Mouse (Mus musculus) heart, embryonic 12.5 days (tissue): ENCODE measurements around the gene Aldh1a2. TPM values are rescaled to one million over a fixed set of nuclear protein-coding genes. Genes with fewer than 3 reads are reported as not detected.

Experiments used
- ATAC-seq: fragments of 200-750 bp; cut with Nextera tagmentation; 2 replicates; pipeline ENCODE4 v1.8.0; 2017; ENCODE audit warnings: moderate TSS enrichment, moderate library complexity; ENCODE audit not compliant: insufficient number of reproducible peaks, low FRiP score
- H3K27ac ChIP-seq: fragments of 300-500 bp; sonication (generic); 2 replicates; pipeline ENCODE4 v1.5.1; 2016; ENCODE audit warnings: mild to moderate bottlenecking, moderate library complexity; ENCODE audit not compliant: poor library complexity, severe bottlenecking
- H3K27me3 ChIP-seq: fragments of 300-500 bp; sonication (generic); replicated peaks from 2 replicates; pipeline ENCODE4 v1.6.1; 2016; ENCODE audit warnings: mild to moderate bottlenecking, moderate library complexity
- H3K36me3 ChIP-seq: fragments of 300-500 bp; sonication (generic); 2 replicates; pipeline ENCODE4 v1.6.1; 2016; ENCODE audit warnings: mild to moderate bottlenecking, moderate library complexity
- H3K4me1 ChIP-seq: fragments of 300-500 bp; sonication (generic); replicated peaks from 2 replicates; pipeline ENCODE4 v1.6.1; 2016; ENCODE audit warnings: mild to moderate bottlenecking
- H3K4me2 ChIP-seq: fragments of 300-500 bp; sonication (generic); 2 replicates; pipeline ENCODE4 v1.6.1; 2016; ENCODE audit warnings: mild to moderate bottlenecking, moderate library complexity
- H3K4me3 ChIP-seq: fragments of 300-500 bp; sonication (generic); 2 replicates; pipeline ENCODE4 v1.5.1; 2016; ENCODE audit warnings: mild to moderate bottlenecking
- H3K9ac ChIP-seq: fragments of 300-500 bp; sonication (generic); 2 replicates; pipeline ENCODE4 v1.6.1; 2016; ENCODE audit warnings: mild to moderate bottlenecking, moderate library complexity
- H3K9me3 ChIP-seq: fragments of 300-500 bp; sonication (generic); replicated peaks from 2 replicates; pipeline ENCODE4 v1.6.1; 2016; ENCODE audit warnings: mild to moderate bottlenecking, moderate library complexity
- WGBS: fragments of 180-500 bp; shearing (Covaris S2); methylation state at CpG from one replicate; pipeline ENCODE4 v1.1.7; 2016; 5-methylcytosine and 5-hydroxymethylcytosine counted together
- polyA plus RNA-seq: library from polyadenylated mRNA; unstranded; fragments of >200 nt; fragmentation: Nextera tagmentation; extraction: Ambion mirVana; gene quantifications from 2 replicates; pipeline ENCODE4 v1.2.1, GENCODE M21; 2016

Aldh1a2 gene
- polyA plus RNA-seq: 34.9 and 35.6 TPM in 2 replicates

DNA sequence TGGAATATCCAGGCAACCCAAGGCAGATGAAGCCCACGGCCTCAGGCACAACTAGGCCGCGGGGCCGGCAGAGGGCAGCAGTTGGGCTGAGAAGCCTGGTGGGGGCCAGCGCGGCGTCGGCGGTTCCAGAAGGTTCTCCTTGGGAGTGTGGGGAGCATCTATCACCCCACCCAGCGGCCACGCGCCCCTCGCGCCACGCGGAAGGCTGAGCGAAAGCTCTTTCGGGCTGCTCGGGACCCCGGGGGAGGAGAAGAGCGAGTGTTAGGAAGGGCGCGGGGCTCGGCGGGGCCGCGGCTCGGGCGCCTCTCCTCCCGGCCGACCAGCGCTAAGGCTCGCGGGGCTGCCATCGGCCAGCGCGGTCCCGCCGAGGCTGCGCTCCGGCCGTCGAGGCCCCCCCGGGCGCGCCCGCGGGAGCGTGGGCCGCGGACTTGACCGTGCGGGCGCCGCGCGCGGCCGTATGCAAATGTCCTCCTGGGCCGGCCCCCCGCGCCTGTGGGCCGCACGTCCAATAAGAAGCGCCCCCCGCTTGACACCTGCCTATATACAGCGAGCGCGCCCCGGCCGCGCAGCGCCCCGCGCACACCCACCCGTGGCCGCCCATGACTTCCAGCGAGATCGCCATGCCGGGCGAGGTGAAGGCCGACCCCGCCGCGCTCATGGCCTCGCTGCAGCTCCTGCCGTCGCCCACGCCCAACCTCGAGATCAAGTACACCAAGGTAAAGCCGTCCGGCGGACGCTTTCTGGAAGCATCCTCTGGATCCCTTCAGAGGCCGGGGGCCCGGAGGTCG is at the start of gene Aldh1a2:
TSS of gene Aldh1a2 (plus strand) at position 542 of the 788 bp plus-strand sequence.
- Histone ChIP-seq H3K4me3 (peak within 1 kb of the TSS; percentile 59), H3K27ac (no peak within 1 kb of the TSS), H3K4me1 (peaks cover 14% of the 10 kb centered on the region), H3K4me2 (peak within 1 kb of the TSS; percentile 88), H3K9me3 (no peaks in the 10 kb centered on the region), H3K9ac (peak within 1 kb of the TSS; percentile 65), H3K36me3 (no peaks in the 10 kb centered on the region), H3K27me3 (peaks cover 49% of the 10 kb centered on the region)
- 3% methylated on average over 87 of the region's 97 CpGs for WGBS
- ATAC-seq: peak; percentile 74

DNA sequence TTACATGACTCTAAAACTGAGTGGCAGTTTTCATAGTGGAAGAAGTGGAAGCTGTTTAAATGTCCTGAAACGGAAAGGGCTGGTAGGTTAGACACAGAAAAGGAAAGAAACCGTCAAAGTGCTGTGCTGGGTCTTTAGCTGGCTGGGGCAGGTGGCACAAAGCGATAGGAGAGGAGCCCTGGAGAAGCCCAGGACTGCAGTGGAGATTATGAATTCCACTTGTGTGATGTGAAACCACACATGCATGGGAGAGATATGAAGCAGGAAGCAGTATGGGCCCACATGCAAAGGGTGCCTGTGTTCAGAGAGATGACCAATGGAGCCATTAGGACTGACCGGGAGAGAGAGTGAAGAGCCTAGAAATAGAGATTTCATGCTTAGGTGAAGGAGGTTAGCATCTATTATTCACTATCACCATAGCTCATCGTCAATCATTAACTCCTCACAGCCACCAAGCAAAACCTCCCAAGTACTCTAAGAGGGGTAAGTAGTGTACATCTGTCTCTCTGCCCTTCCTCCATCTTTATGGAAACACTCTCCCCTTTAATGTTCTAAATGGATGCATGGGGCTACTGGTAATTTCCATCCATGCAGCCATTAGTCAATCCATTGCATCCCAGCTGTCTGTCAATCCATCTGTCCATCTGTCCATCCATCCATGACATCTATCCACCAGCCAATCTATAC is 49.4 kb upstream of the Aldh1a2 start:
- Histone ChIP-seq H3K4me2 (no peak overlapping the region), H3K27me3 (no peaks in the 10 kb centered on the region), H3K36me3 (no peaks in the 10 kb centered on the region), H3K4me1 (peaks cover 7% of the 10 kb centered on the region), H3K9ac (no peak overlapping the region), H3K9me3 (no peaks in the 10 kb centered on the region), H3K4me3 (no peak overlapping the region), H3K27ac (no peak overlapping the region)
- peak; percentile 63; the same call in 1 of the 2 replicates for ATAC-seq
- WGBS: 69% methylated on average over 5 of the region's 5 CpGs

DNA sequence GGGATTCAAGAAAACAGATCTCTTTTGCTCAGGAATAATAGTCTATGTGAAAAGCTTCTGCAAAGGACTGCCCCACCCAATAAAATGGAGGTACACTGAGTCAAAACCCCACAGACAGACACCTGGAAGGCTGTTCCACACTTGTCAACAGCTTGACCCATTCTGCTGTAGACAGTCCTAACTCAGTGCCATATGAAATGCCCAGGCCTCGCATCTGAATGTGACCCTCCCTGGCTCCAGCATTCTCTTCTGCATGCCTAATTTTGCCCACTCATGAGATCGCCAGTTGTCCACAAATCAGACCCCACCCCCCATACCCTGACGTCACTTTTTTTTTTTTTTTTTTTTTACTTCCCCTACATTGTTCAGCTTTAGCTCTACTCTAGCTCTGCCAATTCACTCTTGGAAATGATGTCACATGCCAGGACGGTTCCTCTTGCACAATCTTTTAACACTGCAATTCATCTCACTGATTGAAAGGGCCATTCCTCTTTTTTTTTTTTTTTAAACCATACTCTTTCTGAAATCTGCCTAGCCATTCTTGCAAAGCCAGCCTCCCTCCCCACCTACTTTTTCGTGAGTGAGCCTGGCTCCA is 48.6 kb upstream of the Aldh1a2 start:
- Histone ChIP-seq H3K4me1 (peaks cover 7% of the 10 kb centered on the region), H3K9me3 (no peaks in the 10 kb centered on the region), H3K4me3 (no peak overlapping the region), H3K9ac (no peak overlapping the region), H3K27me3 (no peaks in the 10 kb centered on the region), H3K36me3 (no peaks in the 10 kb centered on the region), H3K4me2 (no peak overlapping the region), H3K27ac (no peak overlapping the region)
- no peak; the same call in 1 of the 2 replicates for ATAC-seq
- WGBS: 58% methylated on average over 5 of the region's 5 CpGs

DNA sequence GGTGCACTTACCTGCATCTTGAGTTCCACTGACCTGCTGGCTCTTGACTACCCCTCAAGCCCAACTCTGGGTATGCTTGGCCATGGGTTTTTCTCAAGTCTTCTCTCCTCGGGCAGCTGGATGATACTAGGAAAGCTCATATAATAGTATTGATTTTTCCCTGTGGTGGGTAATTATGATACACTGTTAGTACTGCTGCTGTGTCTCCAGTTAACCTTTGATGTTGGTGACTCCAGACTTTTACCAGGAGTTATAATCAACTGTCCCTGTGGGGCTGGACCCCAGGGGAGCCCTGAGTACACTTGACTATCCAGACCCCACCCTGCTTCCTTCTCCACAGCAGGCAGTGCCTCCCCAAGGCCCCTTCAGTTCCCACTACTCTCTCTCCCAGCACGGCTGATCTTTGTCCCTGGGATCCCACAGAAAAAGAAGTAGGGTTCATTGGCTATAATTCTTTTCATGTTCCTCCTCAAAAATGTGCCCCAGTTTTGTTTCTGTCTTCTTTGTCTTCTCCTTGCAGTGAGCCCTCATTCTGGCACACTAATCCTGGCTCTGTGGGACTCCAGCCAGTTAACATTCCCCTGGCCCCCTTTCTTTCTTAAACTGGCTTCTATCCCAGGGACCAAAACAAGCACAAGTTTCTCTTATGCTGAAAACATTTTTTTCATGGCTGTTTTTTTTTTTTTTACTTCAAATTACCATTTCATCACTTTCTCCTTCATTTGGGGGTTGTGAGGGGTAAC is 47.9 kb upstream of the Aldh1a2 start:
- no peak overlapping the region for H3K9ac ChIP-seq
- no peaks in the 10 kb centered on the region for H3K9me3 ChIP-seq
- no peak overlapping the region for H3K27ac ChIP-seq
- H3K4me3 ChIP-seq: no peak overlapping the region
- ATAC-seq: no peak
- H3K27me3 ChIP-seq: no peaks in the 10 kb centered on the region
- no peaks in the 10 kb centered on the region for H3K36me3 ChIP-seq
- 35% methylated on average over 2 of the region's 2 CpGs for WGBS
- no peak overlapping the region for H3K4me2 ChIP-seq
- H3K4me1 ChIP-seq: peaks cover 7% of the 10 kb centered on the region

DNA sequence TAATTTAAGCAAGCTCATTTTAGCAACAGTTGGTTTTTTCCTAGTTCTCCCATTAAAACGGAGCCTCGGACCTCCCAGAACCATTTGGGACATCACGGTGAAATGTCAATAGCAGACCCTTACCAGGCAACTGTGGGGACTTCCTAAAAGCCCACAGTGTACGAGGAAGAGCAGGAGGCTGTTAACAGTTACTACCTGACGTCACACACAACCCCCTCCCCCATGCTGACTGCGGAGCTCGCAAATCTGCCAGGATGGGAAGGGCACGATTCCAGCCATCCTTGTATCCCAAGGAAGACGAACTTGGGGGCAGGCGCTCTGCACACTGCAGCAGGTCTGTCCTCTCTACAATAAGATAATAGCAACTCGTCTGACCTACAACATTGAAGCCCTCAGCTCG is 47.1 kb upstream of the Aldh1a2 start, which contains the start of gene Aqp9:
TSS of gene Aqp9 (minus strand) at position 172 of the 400 bp plus-strand sequence.
- H3K9me3 ChIP-seq: no peaks in the 10 kb centered on the region
- H3K27ac ChIP-seq: no peak within 1 kb of the TSS
- H3K4me2 ChIP-seq: peak within 1 kb of the TSS; percentile 51
- no peaks in the 10 kb centered on the region for H3K36me3 ChIP-seq
- H3K9ac ChIP-seq: peak within 1 kb of the TSS; percentile 48; the same call in 1 of the 2 replicates
- no peak for ATAC-seq
- H3K4me3 ChIP-seq: no peak within 1 kb of the TSS
- H3K27me3 ChIP-seq: no peaks in the 10 kb centered on the region
- peaks cover 7% of the 10 kb centered on the region for H3K4me1 ChIP-seq
- WGBS: 38% methylated on average over 12 of the region's 12 CpGs

DNA sequence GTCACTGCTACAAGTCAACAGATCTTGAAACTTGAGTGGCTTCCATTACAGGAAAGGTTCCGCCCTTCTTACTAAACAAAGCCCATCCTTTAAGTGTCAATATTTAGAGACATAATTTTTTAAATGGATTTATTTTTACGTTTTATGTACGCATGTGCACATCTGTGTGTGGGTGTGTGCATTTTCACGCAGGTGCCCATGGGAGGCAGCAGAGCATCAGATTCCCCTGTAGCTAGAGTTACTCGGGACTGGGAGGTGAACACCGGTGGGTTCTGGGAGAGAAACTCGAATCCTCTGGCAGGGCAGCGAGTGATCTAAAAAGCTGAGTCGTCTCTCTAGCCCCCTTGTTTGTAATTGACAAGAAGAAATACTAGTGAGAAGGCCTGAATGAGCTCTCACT is 42.1 kb upstream of the Aldh1a2 start:
- WGBS: 66% methylated on average over 9 of the region's 9 CpGs
- H3K9ac ChIP-seq: no peak overlapping the region
- no peaks in the 10 kb centered on the region for H3K9me3 ChIP-seq
- ATAC-seq: no peak
- no peak overlapping the region for H3K27ac ChIP-seq
- H3K27me3 ChIP-seq: no peaks in the 10 kb centered on the region
- peaks cover 5% of the 10 kb centered on the region for H3K4me1 ChIP-seq
- no peak overlapping the region for H3K4me3 ChIP-seq
- H3K36me3 ChIP-seq: no peaks in the 10 kb centered on the region
- no peak overlapping the region for H3K4me2 ChIP-seq

DNA sequence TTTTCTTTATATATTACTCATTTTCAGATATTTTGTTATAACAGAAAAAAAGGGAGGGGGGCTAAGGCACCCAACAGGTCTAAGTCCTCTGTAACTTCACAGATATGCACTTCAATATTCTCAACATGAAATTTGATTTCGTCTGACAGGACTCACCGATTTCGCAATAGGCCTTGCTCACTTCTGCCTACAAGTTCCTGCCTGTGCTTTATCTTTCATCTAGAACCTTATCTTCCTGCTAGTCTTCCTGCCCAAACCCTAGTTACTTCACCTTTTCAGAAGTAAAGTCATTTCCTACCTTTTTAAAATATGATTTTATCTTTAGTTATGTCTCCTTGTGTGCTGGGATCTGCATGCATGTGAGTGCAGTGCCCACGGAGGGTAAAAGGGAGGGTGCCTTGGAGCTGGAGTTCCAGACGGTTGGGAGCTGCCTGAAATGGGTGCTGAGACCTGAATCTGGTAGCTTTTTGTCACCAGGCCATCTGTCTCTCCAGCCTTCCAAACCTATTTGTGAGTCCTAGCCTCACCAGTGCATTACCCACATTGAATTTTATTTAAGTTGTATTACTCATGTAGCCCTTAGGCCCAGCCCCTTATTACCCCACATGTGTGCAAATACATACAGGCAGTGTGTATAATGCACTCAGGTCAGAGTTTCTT is 41.1 kb upstream of the Aldh1a2 start:
- H3K27ac ChIP-seq: no peak overlapping the region
- no peaks in the 10 kb centered on the region for H3K36me3 ChIP-seq
- H3K9me3 ChIP-seq: no peaks in the 10 kb centered on the region
- H3K4me1 ChIP-seq: no peaks in the 10 kb centered on the region
- H3K4me2 ChIP-seq: no peak overlapping the region
- H3K4me3 ChIP-seq: no peak overlapping the region
- no peak for ATAC-seq
- 69% methylated on average over 5 of the region's 5 CpGs for WGBS
- no peak overlapping the region for H3K9ac ChIP-seq
- no peaks in the 10 kb centered on the region for H3K27me3 ChIP-seq

DNA sequence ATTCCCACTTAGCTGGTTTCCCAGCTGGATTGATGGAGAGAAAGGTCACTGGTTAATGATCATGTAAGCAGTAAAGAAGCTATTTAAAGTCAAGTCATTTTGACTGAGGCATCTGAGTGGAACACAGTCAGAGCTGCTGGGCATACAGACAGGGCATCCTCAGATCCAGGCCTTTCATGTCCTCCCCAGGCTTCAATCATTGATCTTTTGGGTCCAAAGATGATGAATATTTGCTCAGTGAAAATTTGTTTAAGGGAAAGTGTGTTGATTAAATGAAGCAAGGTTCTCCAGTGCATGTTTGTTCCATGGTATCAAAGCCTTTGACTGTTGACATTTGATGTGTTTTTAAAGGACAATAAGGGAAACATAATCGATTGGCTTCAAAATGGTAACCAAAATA is 39.9 kb upstream of the Aldh1a2 start:
- H3K4me2 ChIP-seq: no peak overlapping the region
- H3K36me3 ChIP-seq: no peaks in the 10 kb centered on the region
- H3K27ac ChIP-seq: no peak overlapping the region
- no peak overlapping the region for H3K4me3 ChIP-seq
- ATAC-seq: no peak
- H3K4me1 ChIP-seq: no peaks in the 10 kb centered on the region
- H3K9ac ChIP-seq: no peak overlapping the region
- no peaks in the 10 kb centered on the region for H3K9me3 ChIP-seq
- H3K27me3 ChIP-seq: no peaks in the 10 kb centered on the region
- 75% methylated on average over 1 of the region's 1 CpGs for WGBS

DNA sequence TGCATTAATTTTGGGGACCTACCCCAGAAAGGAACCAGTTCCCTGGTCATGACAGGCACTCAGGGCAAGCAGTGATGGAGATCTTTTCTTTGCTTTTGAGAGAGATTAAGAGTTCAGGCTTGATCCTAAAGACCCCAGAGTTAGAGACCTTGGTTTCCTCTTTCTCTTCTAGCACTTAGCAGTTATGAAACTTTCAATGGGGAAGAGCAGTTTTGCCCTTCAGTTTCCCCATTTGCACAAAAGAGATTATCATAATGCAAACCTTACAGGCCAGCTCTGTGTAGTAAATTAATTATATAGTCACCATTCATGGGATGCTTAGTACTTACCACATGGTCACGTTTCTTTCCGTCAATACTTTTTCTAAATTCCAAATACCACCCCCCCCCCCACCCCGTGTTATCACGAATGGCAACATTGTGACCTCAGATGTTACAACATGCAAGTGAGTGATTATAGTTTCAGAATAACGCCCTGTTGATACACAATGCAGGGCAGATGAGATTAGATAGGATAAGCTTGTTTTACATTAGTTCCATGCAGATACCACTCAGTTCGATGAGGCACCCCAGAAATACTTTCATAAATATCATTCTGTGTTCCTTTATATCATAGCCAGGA is 36.2 kb upstream of the Aldh1a2 start:
- no peak overlapping the region for H3K27ac ChIP-seq
- H3K9me3 ChIP-seq: no peaks in the 10 kb centered on the region
- no peak overlapping the region for H3K4me2 ChIP-seq
- H3K36me3 ChIP-seq: no peaks in the 10 kb centered on the region
- H3K27me3 ChIP-seq: no peaks in the 10 kb centered on the region
- no peaks in the 10 kb centered on the region for H3K4me1 ChIP-seq
- WGBS: 69% methylated on average over 6 of the region's 6 CpGs
- H3K4me3 ChIP-seq: no peak overlapping the region
- H3K9ac ChIP-seq: no peak overlapping the region
- no peak for ATAC-seq

DNA sequence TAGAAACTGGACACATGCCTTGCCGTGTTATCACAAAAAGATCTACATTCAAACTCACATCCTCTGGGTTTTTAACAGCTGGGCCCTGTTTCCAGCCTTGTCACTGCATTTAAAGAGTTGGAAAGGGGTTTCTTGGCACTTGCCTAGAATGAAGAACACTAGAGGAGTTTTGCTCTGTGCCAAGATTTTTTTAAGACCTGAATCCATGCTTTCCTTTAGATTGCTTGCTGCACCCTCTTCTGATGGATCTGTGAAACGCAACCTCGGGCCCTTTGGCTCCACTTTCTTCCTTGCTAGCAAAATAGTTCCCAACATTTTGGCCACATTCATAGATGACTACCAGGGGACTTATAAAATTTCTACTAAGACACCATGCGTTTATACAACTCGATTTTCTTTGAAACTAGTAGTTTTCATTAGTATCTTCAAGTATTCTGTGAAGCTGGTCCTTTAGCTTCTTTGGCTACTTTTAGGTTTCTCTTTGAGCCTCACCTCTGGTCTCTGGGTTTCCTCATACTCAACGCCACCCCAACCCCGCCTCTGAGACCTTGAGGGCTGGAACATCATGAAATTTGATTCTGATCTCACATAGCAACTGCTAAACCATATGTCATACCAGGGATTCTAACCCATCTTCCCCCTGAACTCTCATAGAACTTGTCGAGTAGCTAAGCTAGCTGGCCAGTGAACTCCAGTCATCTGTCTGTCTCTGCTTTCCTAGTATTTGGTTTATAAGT is 35.5 kb upstream of the Aldh1a2 start:
- 64% methylated on average over 8 of the region's 8 CpGs for WGBS
- ATAC-seq: no peak

More for the DNA sequence above, 35.5 kb upstream of the Aldh1a2 start:
- H3K4me3 ChIP-seq: no peak overlapping the region
- no peaks in the 10 kb centered on the region for H3K4me1 ChIP-seq
- no peaks in the 10 kb centered on the region for H3K9me3 ChIP-seq
- no peak overlapping the region for H3K9ac ChIP-seq
- no peaks in the 10 kb centered on the region for H3K27me3 ChIP-seq
- no peak overlapping the region for H3K4me2 ChIP-seq
- H3K36me3 ChIP-seq: no peaks in the 10 kb centered on the region
- H3K27ac ChIP-seq: no peak overlapping the region
